Mouse (Mus musculus): Measurements from ENCODE around the gene Fgfr3. TPM values are rescaled to one million over a fixed set of nuclear protein-coding genes. Genes with fewer than 3 reads are reported as not detected.

Fgfr3 gene
- 11.1 and 19.3 TPM in 2 replicates for polyA plus RNA-seq (2012; rRNA removed; ENCODE audit: low replicate concordance)

DNA sequence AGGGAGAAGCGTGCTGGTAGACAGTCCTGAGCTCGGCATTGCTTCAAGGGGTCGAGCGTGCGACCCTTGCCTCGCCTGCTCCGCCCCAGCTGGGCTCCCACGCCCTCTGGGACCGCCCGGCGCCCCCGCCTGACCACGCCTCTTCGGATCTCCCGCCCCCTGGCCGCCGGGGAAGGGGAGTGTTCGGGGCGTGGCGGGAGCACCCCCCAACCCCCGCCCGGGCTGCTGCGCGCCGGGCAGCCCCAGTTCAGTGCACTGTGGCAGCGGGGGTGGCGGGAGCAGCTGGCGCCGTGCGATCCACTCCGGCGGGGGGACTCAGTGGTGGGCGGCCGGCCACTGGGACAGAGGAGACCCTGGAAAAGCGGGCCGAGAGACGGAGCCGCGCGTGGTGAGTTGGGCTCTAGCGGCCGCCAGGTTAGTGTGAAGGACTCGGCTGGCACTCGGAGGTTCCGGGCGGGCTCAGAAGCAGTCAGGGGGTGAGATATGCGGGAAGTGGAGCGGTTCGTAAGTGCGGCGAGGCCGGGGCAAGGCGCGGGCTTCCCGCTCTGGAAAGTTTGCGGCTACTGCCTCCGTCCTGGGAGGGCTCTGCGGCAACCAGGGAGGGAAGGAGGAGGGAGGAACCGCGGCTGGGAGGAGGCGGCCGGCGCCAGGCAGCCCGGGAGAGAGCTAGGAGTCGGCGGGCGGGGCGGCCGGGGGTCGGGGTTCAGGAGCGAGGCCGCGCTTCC is at the start of gene Fgfr3:
Gene Fgfr3, plus strand, starts transcription at position 134 of the 725 bp plus-strand sequence.

DNA sequence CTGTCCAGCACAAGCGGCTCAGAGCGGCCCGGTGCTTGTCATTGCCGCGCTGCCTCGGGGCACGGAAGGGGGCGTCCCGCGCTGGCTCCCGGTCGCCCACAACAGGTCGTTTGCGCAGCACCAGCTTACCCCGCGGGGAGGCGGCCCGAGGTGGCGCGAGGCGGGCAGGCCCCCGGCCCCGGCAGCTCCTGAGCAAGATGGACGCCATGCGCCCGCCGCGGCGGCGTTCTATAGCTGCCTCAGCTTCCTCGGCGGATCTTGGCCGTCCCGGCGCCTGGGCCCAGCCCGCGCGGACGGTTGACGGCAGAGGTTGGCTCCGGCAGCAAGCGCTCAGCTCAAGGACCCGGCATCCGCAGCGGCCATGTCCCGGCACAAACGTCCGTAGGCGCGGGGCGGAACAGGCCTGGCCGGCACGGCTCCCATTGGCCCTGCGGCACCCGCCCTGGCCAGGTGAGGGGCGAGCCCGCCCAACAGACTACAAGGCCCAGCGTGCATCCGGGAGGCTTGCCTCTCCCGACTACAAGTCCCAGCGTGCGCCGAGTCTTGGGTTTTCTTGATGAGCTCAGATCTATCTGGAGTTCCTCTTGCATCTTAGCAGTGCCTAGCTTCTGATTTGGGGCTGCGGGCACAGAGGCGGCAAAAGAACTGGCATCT is 61.0 kb downstream of the Fgfr3 start, which contains the start of gene Letm1:
Gene Letm1, minus strand, starts transcription at position 473 of the 654 bp plus-strand sequence.

Other genes starting within 250 kb of the Fgfr3 start
- 23.2 and 52.2 TPM in 2 replicates for gene Fam53a, start 92.0 kb upstream of the Fgfr3 start, polyA plus RNA-seq (2012; rRNA removed; ENCODE audit: low replicate concordance)
- gene Gm9903, start 91.7 kb upstream of the Fgfr3 start, polyA plus RNA-seq (2012; rRNA removed; ENCODE audit: low replicate concordance): 0.62 and 1.5 TPM in 2 replicates
- 14.5 and 22.2 TPM in 2 replicates for gene Slbp, start 69.1 kb upstream of the Fgfr3 start, polyA plus RNA-seq (2012; rRNA removed; ENCODE audit: low replicate concordance)
- 5.7 and 17.8 TPM in 2 replicates for gene Tacc3, start 63.5 kb upstream of the Fgfr3 start, polyA plus RNA-seq (2012; rRNA removed; ENCODE audit: low replicate concordance)
- 48.7 and 52.6 TPM in 2 replicates for gene Tmem129, start 63.3 kb upstream of the Fgfr3 start, polyA plus RNA-seq (2012; rRNA removed; ENCODE audit: low replicate concordance)
- gene Letm1, start 61.1 kb downstream of the Fgfr3 start, polyA plus RNA-seq (2012; rRNA removed; ENCODE audit: low replicate concordance): 69.1 and 73.2 TPM in 2 replicates
- 8.7 and 14.2 TPM in 2 replicates for gene Nsd2, start 99.1 kb downstream of the Fgfr3 start, polyA plus RNA-seq (2012; rRNA removed; ENCODE audit: low replicate concordance)
- 22.3 and 45.2 TPM in 2 replicates for gene Nelfa, start 214.7 kb downstream of the Fgfr3 start, polyA plus RNA-seq (2012; rRNA removed; ENCODE audit: low replicate concordance)

Measured in subcutaneous adipose tissue, adult 2 months (tissue).